Mouse (Mus musculus) brain, adult 2 months (tissue): Measurements from ENCODE around the gene Atp6v0a2.
"Not testable (repeated sequence)": the region's sequence is repeated elsewhere in the genome, so short reads cannot be mapped to it uniquely, and the experiment has no call there.

ENCODE experiments used
- DNase-seq: peaks from one replicate; pipeline ENCODE4 v3.0.0; 2011; ENCODE audit warnings: low read depth, low spot score

Gene Atp6v0a2

DNA sequence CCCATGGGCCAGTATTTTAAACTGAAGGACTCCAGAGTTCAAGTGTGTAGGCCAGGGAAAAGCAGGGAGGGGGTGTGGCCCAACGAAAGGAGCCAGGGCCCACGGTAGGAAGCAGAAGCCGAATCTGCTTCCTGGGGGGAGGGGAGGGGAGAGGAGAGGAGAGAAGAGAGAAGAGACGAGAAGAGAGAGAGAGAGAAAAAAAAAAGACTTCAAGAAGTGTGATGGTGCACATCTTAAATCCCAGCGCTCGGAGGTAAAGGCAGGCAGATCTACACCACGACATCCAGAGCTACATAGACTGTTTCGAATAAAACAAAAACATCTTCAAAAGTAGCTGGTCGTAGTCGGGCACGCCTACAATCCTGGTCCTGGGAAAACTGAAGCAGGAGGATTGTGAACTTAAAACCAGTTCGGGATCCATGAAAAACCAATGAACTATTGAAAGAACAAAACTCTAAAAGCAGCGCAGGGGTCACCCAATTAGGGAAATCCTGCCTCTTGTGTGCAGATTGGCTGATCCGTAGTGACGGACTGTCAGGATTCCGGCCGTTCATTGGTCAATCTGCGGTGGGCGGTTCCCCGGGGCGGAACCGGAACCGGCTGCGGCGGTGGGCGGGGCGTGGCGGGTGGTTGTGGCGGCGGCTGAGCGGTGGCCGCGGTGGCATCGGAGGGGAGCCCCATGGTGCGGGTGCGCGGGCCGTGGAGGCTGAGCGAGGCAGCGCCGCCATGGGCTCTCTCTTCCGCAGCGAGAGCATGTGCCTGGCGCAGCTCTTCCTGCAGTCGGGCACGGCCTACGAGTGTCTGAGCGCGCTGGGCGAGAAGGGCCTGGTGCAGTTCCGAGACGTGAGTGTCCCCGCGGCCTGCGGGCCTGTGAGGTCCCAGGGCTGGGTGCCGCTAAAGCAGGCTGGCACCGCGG, at the start of gene Atp6v0a2:
Atp6v0a2 (plus strand) TSS at position 129 of the 916 bp plus-strand sequence.
- peak; percentile 96 for DNase-seq

GRCm38 (mm10) chr5:124578633-124579317, 49.6 kb upstream of the Atp6v0a2 start, which contains the start of the genes Eif2b1 and Gtf2h3:
Gene Eif2b1, minus strand, starts transcription at chr5:124579131.
Gene Gtf2h3, plus strand, starts transcription at chr5:124579140.
- DNase-seq: peak; percentile 98

DNA sequence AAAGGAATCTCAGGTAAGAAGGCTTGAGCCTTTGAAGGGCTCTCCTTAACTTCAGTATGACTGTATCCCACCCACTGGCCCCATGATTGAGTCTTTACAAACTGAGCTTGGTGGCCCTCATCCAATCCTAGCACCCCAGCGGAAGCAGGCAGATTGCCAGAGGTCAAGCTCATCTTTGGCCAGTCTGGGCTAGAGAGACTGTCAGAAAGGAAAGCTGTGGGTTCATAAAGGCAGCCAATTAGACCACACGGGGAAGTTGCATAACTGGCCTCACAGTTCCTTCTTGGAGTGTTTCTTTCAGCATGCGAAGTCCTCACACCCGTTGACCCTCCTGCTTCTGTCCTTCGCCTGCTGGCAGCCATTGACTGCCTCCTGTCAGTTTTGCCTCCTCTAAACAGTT, 45.9 kb upstream of the Atp6v0a2 start:
- peak; percentile 33 for DNase-seq

GRCm38 (mm10) chr5:124592768-124593167, 35.6 kb upstream of the Atp6v0a2 start:
- DNase-seq: peak; percentile 46

DNA sequence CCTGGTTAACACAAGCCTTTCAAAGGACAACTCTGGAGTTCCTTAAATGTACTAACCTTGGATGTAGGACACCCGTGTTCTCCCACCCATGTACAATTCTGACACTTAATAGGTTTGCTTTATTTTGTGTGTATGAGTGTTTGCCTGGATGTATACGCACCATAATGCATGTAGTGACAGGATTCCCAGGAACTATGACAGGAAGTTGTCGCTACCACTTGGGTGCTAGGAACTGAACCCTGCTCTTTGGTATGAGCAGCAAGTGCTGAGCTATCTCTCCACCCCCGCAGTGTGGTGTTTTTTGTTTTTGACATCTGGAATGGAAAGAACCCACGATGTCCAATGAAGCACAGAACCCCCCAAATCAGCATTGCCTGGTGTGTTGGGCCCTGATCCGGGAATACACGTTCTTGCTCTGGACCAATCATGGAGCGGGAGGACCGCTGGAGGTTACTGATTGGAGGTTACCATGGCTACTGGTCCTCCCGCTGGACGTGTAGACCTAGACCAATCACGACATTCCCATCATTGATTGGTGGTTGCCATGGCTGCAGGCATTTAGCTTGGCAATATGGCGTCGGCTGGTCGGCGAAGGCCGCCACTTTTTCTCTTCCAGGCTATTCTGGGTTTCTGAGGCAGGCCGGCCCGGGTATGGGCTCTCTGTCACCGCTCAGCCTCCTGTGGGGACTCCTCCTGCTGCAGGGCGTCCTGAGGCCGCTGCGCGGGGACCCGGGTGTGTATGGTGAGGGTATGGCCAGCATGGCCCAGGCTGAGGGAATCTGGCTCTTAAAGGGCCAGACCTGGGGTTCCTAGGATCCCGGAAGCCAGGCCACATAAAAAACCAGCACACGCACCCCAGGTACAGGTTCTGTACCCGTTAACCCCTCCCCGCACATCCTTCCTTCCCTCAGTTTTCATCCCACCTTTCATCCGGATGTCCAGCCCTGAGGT, 29.9 kb upstream of the Atp6v0a2 start:
- peak; percentile 99 for DNase-seq

DNA sequence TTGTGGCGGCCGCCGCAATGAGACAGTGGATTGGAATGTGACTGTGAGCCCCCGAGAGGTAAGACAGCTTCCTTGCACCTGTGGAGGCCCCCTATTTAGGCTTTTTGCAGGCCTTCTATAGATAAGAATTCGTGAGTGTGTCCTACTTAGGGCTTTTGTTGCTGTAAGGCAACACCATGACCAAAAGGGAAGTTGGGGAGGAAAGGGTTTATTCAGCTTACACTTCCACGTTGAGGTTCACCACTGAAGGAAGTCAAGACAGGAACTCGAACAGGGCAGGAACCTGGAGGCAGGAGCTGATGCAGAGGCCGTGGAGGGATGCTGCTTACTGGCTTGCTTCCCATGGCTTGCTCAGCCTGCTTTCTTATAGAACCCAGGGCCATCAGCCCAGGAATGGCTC, 28.6 kb upstream of the Atp6v0a2 start:
- not testable (repeated sequence) for DNase-seq

DNA sequence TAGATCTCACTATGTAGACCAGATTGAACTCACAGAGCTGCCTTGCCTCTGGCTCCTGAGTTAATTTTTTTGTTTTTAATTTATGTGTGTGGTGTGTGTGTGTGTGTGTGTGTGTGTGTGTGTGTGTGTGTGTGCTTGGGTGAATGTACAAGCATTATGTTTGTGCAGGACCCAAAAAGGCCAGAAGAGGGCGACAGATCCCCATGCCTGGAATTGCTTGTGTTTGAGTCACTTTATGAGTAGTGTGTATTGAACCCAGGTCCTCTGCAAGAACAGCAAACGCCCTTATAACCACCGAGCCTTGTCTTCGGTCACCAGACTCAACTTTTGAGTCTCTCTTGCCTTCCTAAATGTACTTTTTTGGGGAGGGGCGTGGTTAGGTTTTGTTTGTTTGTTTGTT, 26.0 kb upstream of the Atp6v0a2 start:
- peak; percentile 58 for DNase-seq

DNA sequence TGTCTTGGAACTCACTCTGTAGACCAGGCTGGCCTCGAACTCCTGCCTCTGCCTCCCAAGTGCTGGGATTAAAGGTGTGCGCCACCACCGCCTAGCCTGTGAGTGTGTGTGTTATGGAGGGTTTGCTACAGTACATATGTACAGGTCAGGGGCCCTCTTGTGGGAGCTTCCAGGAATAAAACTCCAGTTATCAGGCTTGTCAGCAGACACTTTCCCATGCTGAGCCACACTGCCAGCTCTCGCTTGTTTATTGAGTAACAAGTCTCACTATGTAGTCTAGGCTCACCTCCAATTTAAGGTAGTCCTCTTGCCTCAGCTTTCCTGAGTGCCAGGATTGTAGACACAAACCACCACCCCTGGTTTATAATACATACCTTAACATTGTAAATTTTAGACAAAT, 24.1 kb upstream of the Atp6v0a2 start:
- no peak for DNase-seq

DNA sequence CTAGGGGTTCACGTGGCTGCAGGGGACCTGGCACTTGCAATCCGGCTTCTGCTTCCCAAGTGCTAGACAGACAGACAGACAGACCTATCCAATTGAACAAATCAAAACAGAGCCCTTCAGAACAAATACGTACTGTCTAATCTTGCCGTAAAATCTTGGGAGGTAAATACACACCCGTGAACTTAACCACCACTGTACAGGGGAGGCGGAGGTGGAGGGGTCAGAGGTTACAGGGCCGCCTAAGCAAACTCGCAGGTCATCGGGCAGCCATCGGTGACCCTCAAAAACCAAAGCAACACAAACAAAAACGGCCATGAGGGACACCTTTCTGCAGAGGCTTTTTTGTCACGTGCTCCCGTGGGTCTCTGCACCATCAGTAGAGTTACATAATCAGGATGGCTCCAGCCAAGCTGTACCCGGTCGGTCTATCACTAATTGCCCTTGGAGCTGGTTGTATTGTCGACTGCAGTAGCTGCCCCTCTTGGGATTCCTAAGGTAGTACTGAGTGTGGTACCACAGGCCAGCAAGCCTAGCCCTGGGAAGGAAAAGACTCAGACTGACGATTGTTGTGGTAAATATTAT, 23.2 kb upstream of the Atp6v0a2 start:
- DNase-seq: no peak

GRCm38 (mm10) chr5:124610965-124611364, 17.4 kb upstream of the Atp6v0a2 start:
- no peak for DNase-seq

DNA sequence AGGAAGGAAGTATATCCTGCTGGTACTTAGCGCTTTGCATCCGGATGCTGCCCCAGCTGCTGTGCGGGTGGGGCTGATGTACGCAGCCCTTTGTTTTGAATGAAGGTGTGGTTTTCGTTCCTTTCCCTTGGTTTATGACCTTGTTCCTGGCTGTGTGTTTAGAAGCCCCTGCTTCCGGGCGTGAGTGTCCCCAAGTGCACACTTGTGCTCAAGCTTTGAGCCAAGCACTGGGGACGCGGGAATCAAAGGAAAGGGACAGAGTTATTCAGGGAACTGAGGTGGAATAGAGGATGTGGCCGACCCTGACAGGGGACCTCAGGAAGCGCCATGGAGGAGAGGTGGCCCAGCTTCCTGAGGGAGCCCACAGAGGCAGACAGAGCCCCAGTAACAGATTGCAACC, 13.7 kb upstream of the Atp6v0a2 start:
- DNase-seq: no peak

- no peak for DNase-seq
Measured at GRCm38 (mm10) chr5:124618711-124619110, 9.7 kb upstream of the Atp6v0a2 start.

- peak; percentile 43 for DNase-seq
Measured at GRCm38 (mm10) chr5:124621362-124621761, 7.0 kb upstream of the Atp6v0a2 start.

- peak; percentile 82 for DNase-seq
Measured at GRCm38 (mm10) chr5:124622890-124623289, 5.5 kb upstream of the Atp6v0a2 start.

DNA sequence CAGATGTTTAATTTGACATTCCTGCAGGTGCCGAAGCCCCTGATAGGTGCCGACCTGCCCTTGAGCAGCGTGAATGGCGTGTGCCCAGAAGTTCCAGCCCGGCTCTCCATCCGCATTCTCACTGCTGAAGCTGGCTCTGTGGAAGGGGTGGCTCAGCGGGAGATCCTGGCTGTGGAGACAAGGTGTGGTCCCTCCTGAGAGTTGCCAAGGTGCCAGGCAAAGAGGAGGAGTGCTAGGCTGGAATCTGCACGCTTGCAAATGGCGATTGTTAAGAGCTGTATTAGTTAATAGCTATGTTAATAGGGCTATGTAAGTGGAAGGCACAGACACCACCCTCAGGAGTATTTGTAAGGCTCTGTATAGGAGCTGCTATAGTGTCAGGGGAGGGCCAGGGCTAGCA, 4.1 kb upstream of the Atp6v0a2 start:
- DNase-seq: no peak

GRCm38 (mm10) chr5:124629641-124630040, 1.3 kb downstream of the Atp6v0a2 start:
- no peak for DNase-seq

DNA sequence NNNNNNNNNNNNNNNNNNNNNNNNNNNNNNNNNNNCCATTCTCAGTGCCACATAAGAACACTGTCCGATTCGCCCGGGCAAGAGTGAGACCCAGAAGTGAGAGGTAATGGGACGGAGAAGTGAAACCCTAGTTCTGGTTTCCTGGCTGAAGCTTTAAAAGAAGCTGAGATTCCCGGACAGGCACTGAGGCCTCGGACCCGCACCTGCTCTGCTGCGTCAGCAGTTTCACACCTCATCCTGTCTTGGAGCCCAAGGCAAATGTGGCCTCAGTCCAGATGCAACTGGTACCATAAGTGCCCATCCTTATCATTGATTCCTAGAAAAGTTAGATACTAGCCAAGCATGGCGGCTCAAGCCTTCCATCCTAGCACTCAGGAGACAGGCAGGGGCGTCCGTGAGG, 3.3 kb downstream of the Atp6v0a2 start:
- no peak for DNase-seq

GRCm38 (mm10) chr5:124632461-124632860, 4.1 kb downstream of the Atp6v0a2 start:
- no peak for DNase-seq

GRCm38 (mm10) chr5:124633425-124633824, 5.0 kb downstream of the Atp6v0a2 start:
- no peak for DNase-seq

DNA sequence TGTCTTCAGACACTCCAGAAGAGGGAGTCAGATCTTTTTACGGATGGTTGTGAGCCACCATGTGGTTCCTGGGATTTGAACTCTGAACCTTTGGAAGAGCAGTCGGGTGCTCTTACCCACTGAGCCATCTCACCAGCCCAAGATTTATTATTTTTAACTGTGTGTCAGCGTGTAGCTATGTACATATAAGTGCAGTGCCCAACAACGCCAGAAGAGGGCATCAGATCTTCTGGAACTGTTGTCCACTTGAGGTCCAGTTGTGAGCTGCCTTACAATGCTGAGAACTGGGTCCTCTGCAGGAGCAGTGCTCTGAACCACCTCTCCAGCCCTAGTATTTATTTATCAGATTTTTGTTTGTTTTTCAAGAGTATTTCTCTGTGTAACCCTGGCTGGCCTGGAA, 6.7 kb downstream of the Atp6v0a2 start:
- DNase-seq: not testable (repeated sequence)

GRCm38 (mm10) chr5:124636139-124636538, 7.8 kb downstream of the Atp6v0a2 start:
- no peak for DNase-seq
